11 mouse cellular contexts compared by ENCODE assay signal in genomic region chr11:28733877-28734580, GRCm38 (mm10).
A peak's percentile ranks its signal among the peaks of the same experiment; 100 is the strongest.
DNase-seq lines count a peak whose midpoint lies in the region; ATAC-seq and TF ChIP-seq lines count a peak whose summit lies in the region.
"Had no signal": no experiment of that assay in that cellular context is flagged by ENCODE, and none has a peak within 500 bp of the region (broad histone marks: within the 10 kb centered on the region; RNA-seq: fewer than 3 reads in every experiment).

No protein-coding gene starts in this region.

- peak; percentile 23; the same call in 1 of the 2 replicates for TF ChIP-seq CTCF in heart, postnatal 0 days (IDR thresholded peaks at IDR 0.05; ENCODE audit: low read depth)
- peak in 1 of 2 experiments; percentile 43; a peak in 2 of 4 replicates for TF ChIP-seq CTCF in CH12.LX (conservative IDR thresholded peaks at IDR 0.05 in 1 of 2, IDR thresholded peaks at IDR 0.05 in 1 of 2; ENCODE audit: low read depth in 2 of 2, low read length in 2 of 2)

- no peak for DNase-seq in heart, postnatal 0 days (ENCODE audit: low spot score)
- no peak for DNase-seq in heart, postnatal 4 days
- no peak for DNase-seq in CH12.LX (ENCODE audit: extremely low read depth)
- no peak for DNase-seq in embryonic facial prominence, embryonic 10.5 days (ENCODE audit: low spot score)
- no peak for DNase-seq in spleen, postnatal 14 days (ENCODE audit: low spot score in 2 of 2)
- no peak for DNase-seq in thymus, postnatal 14 days

- no peaks in the 10 kb centered on the region for H3K79me2 ChIP-seq in CH12.LX (replicated peaks; ENCODE audit: control insufficient read depth, extremely low read depth, insufficient read depth, poor library complexity, severe bottlenecking)

- no peak overlapping the region for H3K4me2 ChIP-seq in heart, postnatal 0 days (ENCODE audit: low read depth, low read length)
- H3K4me2 ChIP-seq in CH12.LX (ENCODE audit: insufficient read depth, low read depth, poor library complexity, severe bottlenecking): no peak overlapping the region
- H3K4me2 ChIP-seq in midbrain, embryonic 15.5 days: no peak overlapping the region
- H3K4me2 ChIP-seq in kidney, embryonic 16.5 days (replicated peaks; ENCODE audit: low read depth, low read length): no peak overlapping the region

- no peaks in the 10 kb centered on the region for H3K36me3 ChIP-seq in heart, postnatal 0 days (replicated peaks; ENCODE audit: control insufficient read depth, insufficient read depth, low read length)
- no peaks in the 10 kb centered on the region for H3K36me3 ChIP-seq in CH12.LX (replicated peaks in 1 of 2; ENCODE audit: control insufficient read depth in 1 of 2, insufficient read depth in 1 of 2, low read length in 1 of 2)
- no peaks in the 10 kb centered on the region for H3K36me3 ChIP-seq in embryonic facial prominence, embryonic 10.5 days (replicated peaks)
- H3K36me3 ChIP-seq in midbrain, embryonic 15.5 days (replicated peaks): no peaks in the 10 kb centered on the region
- H3K36me3 ChIP-seq in kidney, embryonic 16.5 days (ENCODE audit: insufficient read depth, low read length): no peaks in the 10 kb centered on the region
- H3K36me3 ChIP-seq: kidney, embryonic 15.5 days had no signal

- H3K4me3 ChIP-seq in heart, postnatal 0 days (ENCODE audit: low read depth, low read length): no peak overlapping the region
- H3K4me3 ChIP-seq in CH12.LX (replicated peaks in 1 of 3; ENCODE audit: low read depth in 2 of 3, low read length in 2 of 3, poor library complexity in 1 of 3): no peak overlapping the region
- no peak overlapping the region for H3K4me3 ChIP-seq in embryonic facial prominence, embryonic 10.5 days
- H3K4me3 ChIP-seq in midbrain, embryonic 15.5 days: no peak overlapping the region
- H3K4me3 ChIP-seq in kidney, embryonic 16.5 days (ENCODE audit: low read length): no peak overlapping the region
- H3K4me3 ChIP-seq: kidney, embryonic 15.5 days; megakaryocyte, embryonic 14.5 days had no signal

- no peak for ATAC-seq in heart, postnatal 0 days (ENCODE audit: insufficient read depth, low read depth)
- peak; percentile 60 for ATAC-seq in midbrain, embryonic 15.5 days (replicated peaks)
- no peak for ATAC-seq in kidney, embryonic 16.5 days (ENCODE audit: low FRiP score, low TSS enrichment)

- 61% methylated on average over 3 of the region's 3 CpGs for WGBS in heart, postnatal 0 days
- WGBS in embryonic facial prominence, embryonic 10.5 days: 30% methylated on average over 3 of the region's 3 CpGs
- WGBS in midbrain, embryonic 15.5 days: 27% methylated on average over 3 of the region's 3 CpGs
- 46% methylated on average over 3 of the region's 3 CpGs for WGBS in kidney, embryonic 16.5 days

- in situ Hi-C loops in CH12.LX (cut with MboI; ENCODE audit: low pct_ligation_motif_present, low pct_unique_long_range_greater_than_20kb, low sequenced_read_pairs): no loop called here

- TF ChIP-seq RAD21 in CH12.LX (IDR thresholded peaks at IDR 0.05; ENCODE audit: low read depth, low read length): peak; percentile 46

- H3K4me1 ChIP-seq in heart, postnatal 0 days (ENCODE audit: control insufficient read depth, insufficient read depth): no peaks in the 10 kb centered on the region
- no peaks in the 10 kb centered on the region for H3K4me1 ChIP-seq in CH12.LX (ENCODE audit: control insufficient read depth in 1 of 2, insufficient read depth in 2 of 2)
- peaks cover 25% of the 10 kb centered on the region for H3K4me1 ChIP-seq in embryonic facial prominence, embryonic 10.5 days
- peaks cover 18% of the 10 kb centered on the region for H3K4me1 ChIP-seq in midbrain, embryonic 15.5 days
- H3K4me1 ChIP-seq in kidney, embryonic 16.5 days (ENCODE audit: insufficient read depth, low read length): peaks cover 12% of the 10 kb centered on the region
- H3K4me1 ChIP-seq: megakaryocyte, embryonic 14.5 days had no signal

- H3K27ac ChIP-seq in heart, postnatal 0 days (ENCODE audit: low read depth): no peak overlapping the region
- H3K27ac ChIP-seq in CH12.LX (ENCODE audit: insufficient read depth, low read depth): no peak overlapping the region
- peak overlapping the region; percentile 74 for H3K27ac ChIP-seq in embryonic facial prominence, embryonic 10.5 days (replicated peaks)
- no peak overlapping the region for H3K27ac ChIP-seq in midbrain, embryonic 15.5 days
- no peak overlapping the region for H3K27ac ChIP-seq in kidney, embryonic 16.5 days (ENCODE audit: low read length)
- H3K27ac ChIP-seq: kidney, embryonic 15.5 days; liver, embryonic 14.5 days had no signal

- no peak overlapping the region for H3K9ac ChIP-seq in heart, postnatal 0 days (replicated peaks; ENCODE audit: low read depth, low read length)
- H3K9ac ChIP-seq in CH12.LX (ENCODE audit: insufficient read depth, low read depth): no peak overlapping the region
- H3K9ac ChIP-seq in midbrain, embryonic 15.5 days: no peak overlapping the region
- H3K9ac ChIP-seq in kidney, embryonic 16.5 days (replicated peaks; ENCODE audit: low read length): no peak overlapping the region
- H3K9ac ChIP-seq: kidney, embryonic 15.5 days; liver, embryonic 14.5 days had no signal

- dilution Hi-C loops in CH12.LX (cut with MboI; ENCODE audit: extremely low pct_ligation_motif_present, extremely low pct_unique_long_range_greater_than_20kb, low sequenced_read_pairs): no loop called here

- H3K27me3 ChIP-seq in heart, postnatal 0 days (ENCODE audit: control insufficient read depth, insufficient read depth, low read length): no peaks in the 10 kb centered on the region
- H3K27me3 ChIP-seq in CH12.LX (replicated peaks): no peaks in the 10 kb centered on the region
- H3K27me3 ChIP-seq in embryonic facial prominence, embryonic 10.5 days (replicated peaks; ENCODE audit: low read depth, poor library complexity, severe bottlenecking): no peaks in the 10 kb centered on the region
- H3K27me3 ChIP-seq in midbrain, embryonic 15.5 days (replicated peaks): no peaks in the 10 kb centered on the region
- H3K27me3 ChIP-seq in kidney, embryonic 16.5 days (ENCODE audit: insufficient read depth, low read length): no peaks in the 10 kb centered on the region
- H3K27me3 ChIP-seq: kidney, embryonic 15.5 days; megakaryocyte, embryonic 14.5 days had no signal

- TF ChIP-seq EP300 in heart, postnatal 0 days (IDR thresholded peaks at IDR 0.05; ENCODE audit: low read depth): no peak
- no peak for TF ChIP-seq EP300 in CH12.LX (IDR thresholded peaks at IDR 0.05; ENCODE audit: low read length)

- H3K9me3 ChIP-seq in heart, postnatal 0 days (replicated peaks; ENCODE audit: control insufficient read depth, low read length): no peaks in the 10 kb centered on the region
- no peaks in the 10 kb centered on the region for H3K9me3 ChIP-seq in CH12.LX (replicated peaks; ENCODE audit: low read length)
- no peaks in the 10 kb centered on the region for H3K9me3 ChIP-seq in embryonic facial prominence, embryonic 10.5 days
- no peaks in the 10 kb centered on the region for H3K9me3 ChIP-seq in midbrain, embryonic 15.5 days
- H3K9me3 ChIP-seq in kidney, embryonic 16.5 days (ENCODE audit: low read length): no peaks in the 10 kb centered on the region
- H3K9me3 ChIP-seq: kidney, embryonic 15.5 days; megakaryocyte, embryonic 14.5 days had no signal

- TF ChIP-seq POLR2A in CH12.LX (IDR thresholded peaks at IDR 0.05; ENCODE audit: low read depth, low read length): no peak

TF ChIP-seq in CH12.LX, 34 proteins besides CTCF, POLR2A, EP300 and RAD21:
- no peak for TF ChIP-seq MYC (IDR thresholded peaks at IDR 0.05; ENCODE audit: low read depth, low read length)
- TF ChIP-seq MAX (IDR thresholded peaks at IDR 0.05; ENCODE audit: low read length): no peak
- no peak for TF ChIP-seq CHD2 (IDR thresholded peaks at IDR 0.05; ENCODE audit: low read length)
- peak; percentile 18; the same call in 1 of the 2 replicates for TF ChIP-seq SMC3 (IDR thresholded peaks at IDR 0.05; ENCODE audit: low read depth, low read length)
